Mouse (Mus musculus): Measurements from ENCODE around the gene Fbxo9.
A peak's percentile ranks its signal among the peaks of the same experiment; 100 is the strongest.

Gene Fbxo9

GRCm38 (mm10) chr9:78071626-78072025, 37.2 kb downstream of the Fbxo9 start:
- DNase-seq (ENCODE audit: low spot score in 2 of 2): no peak

GRCm38 (mm10) chr9:78070496-78070895, 38.4 kb downstream of the Fbxo9 start:
- no peak for DNase-seq (ENCODE audit: low spot score in 2 of 2)

GRCm38 (mm10) chr9:78064121-78064520, 44.7 kb downstream of the Fbxo9 start:
- DNase-seq (ENCODE audit: low spot score in 2 of 2): no peak

- DNase-seq (ENCODE audit: low spot score in 2 of 2): no peak
Measured at GRCm38 (mm10) chr9:78062392-78062791, 46.5 kb downstream of the Fbxo9 start.

- DNase-seq (ENCODE audit: low spot score in 2 of 2): no peak
Measured at GRCm38 (mm10) chr9:78059525-78060120, 49.2 kb downstream of the Fbxo9 start.

GRCm38 (mm10) chr9:78054298-78054697, 54.6 kb downstream of the Fbxo9 start:
- DNase-seq (ENCODE audit: low spot score in 2 of 2): no peak

GRCm38 (mm10) chr9:78053821-78054220, 55.0 kb downstream of the Fbxo9 start:
- no peak for DNase-seq (ENCODE audit: low spot score in 2 of 2)

GRCm38 (mm10) chr9:78051677-78052076, 57.2 kb downstream of the Fbxo9 start, which contains the start of gene Gcm1:
TSS of gene Gcm1 (plus strand) at chr9:78051924.
- DNase-seq (ENCODE audit: low spot score in 2 of 2): no peak

GRCm38 (mm10) chr9:78050452-78050970, 58.4 kb downstream of the Fbxo9 start:
- DNase-seq (ENCODE audit: low spot score in 2 of 2): no peak

GRCm38 (mm10) chr9:78046755-78047154, 62.1 kb downstream of the Fbxo9 start:
- DNase-seq (ENCODE audit: low spot score in 2 of 2): no peak

- DNase-seq (ENCODE audit: low spot score in 2 of 2): no peak
Measured at GRCm38 (mm10) chr9:78045171-78045570, 63.7 kb downstream of the Fbxo9 start.

GRCm38 (mm10) chr9:78038755-78039489, 69.9 kb downstream of the Fbxo9 start:
- peak; percentile 67 to 80 for DNase-seq (ENCODE audit: low spot score in 2 of 2)

- DNase-seq (ENCODE audit: low spot score in 2 of 2): no peak
Measured at GRCm38 (mm10) chr9:78035831-78036230, 73.0 kb downstream of the Fbxo9 start.

GRCm38 (mm10) chr9:78035296-78035695, 73.6 kb downstream of the Fbxo9 start:
- no peak for DNase-seq (ENCODE audit: low spot score in 2 of 2)

GRCm38 (mm10) chr9:78032930-78033329, 75.9 kb downstream of the Fbxo9 start:
- no peak for DNase-seq (ENCODE audit: low spot score in 2 of 2)
